Mouse (Mus musculus): ENCODE results near the gene Asxl2.

DNA sequence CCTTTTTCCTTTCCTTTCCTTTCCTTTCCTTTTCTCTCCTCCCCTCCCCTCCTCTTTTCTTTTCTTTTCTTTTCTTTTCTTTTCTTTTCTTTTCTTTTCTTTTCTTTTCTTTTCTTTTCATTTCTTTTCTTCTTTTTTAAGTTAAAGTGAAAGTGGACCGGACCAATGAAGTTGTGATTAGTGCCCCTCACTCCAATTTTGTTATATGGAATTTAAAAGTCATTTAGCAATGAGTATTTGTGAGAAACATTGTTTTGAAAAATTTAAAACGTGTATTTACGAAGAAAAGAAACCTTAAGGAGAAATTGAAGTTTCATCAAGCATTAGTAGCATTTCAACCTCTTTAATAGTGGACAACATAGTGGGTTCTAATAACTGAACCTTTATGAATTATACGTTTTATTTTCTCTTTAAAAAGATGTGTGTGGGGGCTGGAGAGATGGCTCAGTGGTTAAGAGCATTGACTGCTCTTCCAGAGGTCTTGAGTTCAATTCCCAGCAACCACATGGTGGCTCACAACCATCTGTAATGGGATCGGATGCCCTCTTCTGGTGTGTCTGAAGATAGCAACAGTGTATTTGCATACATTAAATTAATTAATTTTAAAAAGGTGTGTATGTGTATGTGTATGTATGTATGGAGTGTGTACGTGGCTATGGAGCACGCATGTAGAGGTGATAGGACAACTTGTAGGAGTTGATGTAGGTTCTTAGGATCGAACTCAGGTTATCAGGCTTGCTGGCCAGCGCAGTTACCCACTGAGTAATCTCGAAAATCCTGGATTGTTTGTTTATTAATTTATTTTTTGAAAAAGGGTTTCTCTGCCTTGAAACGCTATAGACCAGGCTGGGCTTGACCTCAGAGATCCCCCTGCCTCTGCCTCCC, 1.5 kb downstream of the Asxl2 start:
- TF ChIP-seq CTCF (IDR thresholded peaks at IDR 0.05; ENCODE audit: low read depth, low read length) (no peak), POLR2A (IDR thresholded peaks at IDR 0.05; ENCODE audit: extremely low read depth, insufficient read depth, low read length) (no peak)
